Comparison of ENCODE assay signal across 8 mouse cellular contexts in genomic region chr15:78204053-78204847, GRCm38 (mm10). TPM values are rescaled to one million over a fixed set of nuclear protein-coding genes. Genes with fewer than 3 reads are reported as not detected.
DNase-seq lines count a peak whose midpoint lies in the region; ATAC-seq and TF ChIP-seq lines count a peak whose summit lies in the region.

No protein-coding gene starts in this region.

- H3K4me2 ChIP-seq in hindbrain, embryonic 11.5 days (replicated peaks; ENCODE audit: low read depth, low read length): peak overlapping the region; percentile 68

- peaks cover 64% of the 10 kb centered on the region for H3K27me3 ChIP-seq in embryonic facial prominence, embryonic 10.5 days (replicated peaks; ENCODE audit: low read depth, poor library complexity, severe bottlenecking)
- peaks cover 32% of the 10 kb centered on the region for H3K27me3 ChIP-seq in hindbrain, embryonic 11.5 days (ENCODE audit: control insufficient read depth, insufficient read depth, low read length)

- H3K36me3 ChIP-seq in embryonic facial prominence, embryonic 10.5 days (replicated peaks): no peaks in the 10 kb centered on the region
- no peaks in the 10 kb centered on the region for H3K36me3 ChIP-seq in hindbrain, embryonic 11.5 days (ENCODE audit: control insufficient read depth, insufficient read depth, low read length)

- no peak for TF ChIP-seq CTCF in left cerebral cortex, adult 2 months (IDR thresholded peaks at IDR 0.05)

- intact Hi-C loops in left cerebral cortex, adult 2 months (cut with DNase I): no loop called here
- intact Hi-C loops in left cerebral cortex, postnatal 36 days (cut with DNase I): no loop called here

- peak; percentile 51 to 59 for DNase-seq in left cerebral cortex, adult 2 months (ENCODE audit: extremely low spot score in 1 of 2, low spot score in 2 of 2)
- DNase-seq in left cerebral cortex, adult 9 months (ENCODE audit: low spot score in 2 of 2): no peak
- peak; percentile 71 for DNase-seq in adrenal gland, postnatal 10 days
- peak; percentile 70 for DNase-seq in embryonic facial prominence, embryonic 10.5 days (ENCODE audit: low spot score)
- DNase-seq in hindbrain, embryonic 11.5 days (ENCODE audit: low spot score): peak; percentile 73
- DNase-seq in left cerebral cortex, postnatal 36 days (ENCODE audit: low spot score in 2 of 2): peak; percentile 34 to 52
- DNase-seq in neural tube, embryonic 10.5 days (ENCODE audit: extremely low spot score, low spot score): peak; percentile 43

- peak overlapping the region; percentile 43 for H3K4me3 ChIP-seq in left cerebral cortex, adult 2 months
- peak overlapping the region; percentile 53 for H3K4me3 ChIP-seq in embryonic facial prominence, embryonic 10.5 days
- H3K4me3 ChIP-seq in hindbrain, embryonic 11.5 days (ENCODE audit: low read depth, low read length): peak overlapping the region; percentile 23

- H3K9ac ChIP-seq in hindbrain, embryonic 11.5 days (ENCODE audit: low read depth, low read length): peak overlapping the region; percentile 44; the same call in 1 of the 2 replicates

- no peak overlapping the region for H3K27ac ChIP-seq in left cerebral cortex, adult 2 months
- H3K27ac ChIP-seq in embryonic facial prominence, embryonic 10.5 days (replicated peaks): 0 out of 2 replicates have a peak overlapping the region, but pooled peaks have one; percentile 40
- H3K27ac ChIP-seq in hindbrain, embryonic 11.5 days (ENCODE audit: low read depth, low read length): no peak overlapping the region

- no peak for ATAC-seq in hindbrain, embryonic 11.5 days (ENCODE audit: low FRiP score)
- ATAC-seq in megakaryocyte-erythroid progenitor cell, adult 5-6 weeks (replicated peaks; ENCODE audit: low FRiP score, low TSS enrichment, poor library complexity, severe bottlenecking): no peak

- 1% methylated on average over 41 of the region's 41 CpGs for WGBS in embryonic facial prominence, embryonic 10.5 days
- 2% methylated on average over 41 of the region's 41 CpGs for WGBS in hindbrain, embryonic 11.5 days

- peaks cover 9% of the 10 kb centered on the region for H3K4me1 ChIP-seq in embryonic facial prominence, embryonic 10.5 days
- peaks cover 4% of the 10 kb centered on the region; the same call in 1 of the 2 replicates for H3K4me1 ChIP-seq in hindbrain, embryonic 11.5 days (replicated peaks; ENCODE audit: control insufficient read depth, insufficient read depth, low read length)

- H3K9me3 ChIP-seq in embryonic facial prominence, embryonic 10.5 days: 0 out of 2 replicates have a peak, but pooled peaks cover 6% of the 10 kb centered on the region
- H3K9me3 ChIP-seq in hindbrain, embryonic 11.5 days (ENCODE audit: control insufficient read depth, low read length): no peaks in the 10 kb centered on the region

RNA-seq across cellular contexts. Expression of gene Pvalb, which starts 1.9 kb away (rescaled TPM):
- 10 to 100 TPM; 96.5 to 97.2 TPM for total RNA-seq in left cerebral cortex, adult 2 months (2021)
- 100 to 1,000 TPM; 132 to 141 TPM for total RNA-seq in adrenal gland, postnatal 10 days (2021)
- polyA plus RNA-seq in embryonic facial prominence, embryonic 10.5 days (2016; fragmentation: Nextera tagmentation; extraction: Ambion mirVana): not detected in 2 replicates
- 1.2 and 1.7 TPM in 2 replicates for polyA plus RNA-seq in hindbrain, embryonic 11.5 days (2014; fragmentation: Nextera tagmentation; extraction: Ambion mirVana)
- 100 to 1,000 TPM in 1 of 2 experiments, 10 to 100 TPM in 1; 73.3 to 114 TPM for total RNA-seq in left cerebral cortex, postnatal 36 days (2021)
- total RNA-seq in megakaryocyte-erythroid progenitor cell, adult 5-6 weeks (2014; fragmentation: Nextera tagmentation): not detected in 2 replicates
- total RNA-seq in megakaryocyte-erythroid progenitor cell, adult 5-6 weeks (2017): not detected in 2 replicates

RNA-seq across cellular contexts. Expression of gene Ift27, which starts 30.3 kb away (rescaled TPM):
- total RNA-seq in left cerebral cortex, adult 2 months (2021): 10 to 100 TPM; 31.4 to 32.2 TPM
- total RNA-seq in adrenal gland, postnatal 10 days (2021): 10 to 100 TPM; 19.4 to 22.9 TPM
- polyA plus RNA-seq in embryonic facial prominence, embryonic 10.5 days (2016; fragmentation: Nextera tagmentation; extraction: Ambion mirVana): 136 and 141 TPM in 2 replicates
- 128 and 135 TPM in 2 replicates for polyA plus RNA-seq in hindbrain, embryonic 11.5 days (2014; fragmentation: Nextera tagmentation; extraction: Ambion mirVana)
- 10 to 100 TPM; 34.5 to 38.1 TPM for total RNA-seq in left cerebral cortex, postnatal 36 days (2021)
- total RNA-seq in megakaryocyte-erythroid progenitor cell, adult 5-6 weeks (2014; fragmentation: Nextera tagmentation): 50.0 and 53.9 TPM in 2 replicates
- 4.7 and 14.0 TPM in 2 replicates for total RNA-seq in megakaryocyte-erythroid progenitor cell, adult 5-6 weeks (2017)

RNA-seq across cellular contexts. Expression of gene Ncf4, which starts 40.4 kb away (rescaled TPM):
- 1 to 10 TPM; 1.2 to 1.4 TPM for total RNA-seq in left cerebral cortex, adult 2 months (2021)
- total RNA-seq in adrenal gland, postnatal 10 days (2021): 1 to 10 TPM; 4.1 to 6.3 TPM
- 4.2 and 6.2 TPM in 2 replicates for polyA plus RNA-seq in embryonic facial prominence, embryonic 10.5 days (2016; fragmentation: Nextera tagmentation; extraction: Ambion mirVana)
- polyA plus RNA-seq in hindbrain, embryonic 11.5 days (2014; fragmentation: Nextera tagmentation; extraction: Ambion mirVana): 6.9 and 7.9 TPM in 2 replicates
- total RNA-seq in left cerebral cortex, postnatal 36 days (2021): 1 to 10 TPM; 1.2 TPM
- total RNA-seq in megakaryocyte-erythroid progenitor cell, adult 5-6 weeks (2014; fragmentation: Nextera tagmentation): 2.9 and 6.6 TPM in 2 replicates
- 4.8 TPM in 2 replicates for total RNA-seq in megakaryocyte-erythroid progenitor cell, adult 5-6 weeks (2017)

Comparison
In these comparisons a context has a peak if more than half of its experiments do, and no peak if none do; other contexts are left out.
1. DNase-seq: peak in left cerebral cortex, adult 2 months (2 of 2), adrenal gland, postnatal 10 days (single experiment), embryonic facial prominence, embryonic 10.5 days (single experiment), hindbrain, embryonic 11.5 days (single experiment), left cerebral cortex, postnatal 36 days (2 of 2) and neural tube, embryonic 10.5 days (single experiment); none in left cerebral cortex, adult 9 months (0 of 2).
2. RNA of gene Pvalb, which starts 1.9 kb away (total RNA-seq): 132 to 141 TPM in adrenal gland, postnatal 10 days, 73.3 to 114 TPM in left cerebral cortex, postnatal 36 days and 96.5 to 97.2 TPM in left cerebral cortex, adult 2 months; not detected in megakaryocyte-erythroid progenitor cell, adult 5-6 weeks; every median in the first group is over 10 times any median in the second.
3. Peak in every context shown above with its lines, with median percentiles within 50 percentile points of each other: H3K4me3 ChIP-seq.